26 mouse cellular contexts compared by ENCODE assay signal in genomic region chr13:39256708-39257107, GRCm38 (mm10).
DNase-seq lines count a peak whose midpoint lies in the region; ATAC-seq lines count a peak whose summit lies in the region.
"Had no signal": no experiment of that assay in that cellular context is flagged by ENCODE, and none has a peak within 500 bp of the region (broad histone marks: within the 10 kb centered on the region; RNA-seq: fewer than 3 reads in every experiment).

No protein-coding gene starts in this region.

- peaks cover 4% of the 10 kb centered on the region; the same call in 1 of the 2 replicates for H3K4me1 ChIP-seq in heart, embryonic 12.5 days (replicated peaks)
- H3K4me1 ChIP-seq: embryonic facial prominence, embryonic 15.5 days; intestine, embryonic 15.5 days; liver, embryonic 13.5 days; midbrain, embryonic 12.5 days; neural tube, embryonic 13.5 days had no signal

- H3K4me2 ChIP-seq in heart, embryonic 12.5 days: no peak overlapping the region
- H3K4me2 ChIP-seq: embryonic facial prominence, embryonic 15.5 days; intestine, embryonic 15.5 days; liver, embryonic 13.5 days; midbrain, embryonic 12.5 days; neural tube, embryonic 13.5 days had no signal

- H3K36me3 ChIP-seq in heart, embryonic 12.5 days: no peaks in the 10 kb centered on the region
- H3K36me3 ChIP-seq: embryonic facial prominence, embryonic 15.5 days; intestine, embryonic 15.5 days; liver, embryonic 13.5 days; midbrain, embryonic 12.5 days; neural tube, embryonic 13.5 days had no signal

- H3K27ac ChIP-seq in heart, embryonic 12.5 days (ENCODE audit: poor library complexity, severe bottlenecking): no peak overlapping the region
- H3K27ac ChIP-seq: embryonic facial prominence, embryonic 15.5 days; intestine, embryonic 15.5 days; liver, embryonic 13.5 days; midbrain, embryonic 12.5 days; neural tube, embryonic 13.5 days had no signal

- H3K9me3 ChIP-seq in heart, embryonic 12.5 days (replicated peaks): no peaks in the 10 kb centered on the region
- H3K9me3 ChIP-seq: embryonic facial prominence, embryonic 15.5 days; intestine, embryonic 15.5 days; liver, embryonic 13.5 days; midbrain, embryonic 12.5 days; neural tube, embryonic 13.5 days had no signal

- 28% methylated on average over 3 of the region's 3 CpGs for WGBS in heart, embryonic 12.5 days

- peak; percentile 7 for DNase-seq in embryo, embryonic 11 days
- DNase-seq in embryo, embryonic 9.5 days (ENCODE audit: extremely low spot score): no peak
- no peak for DNase-seq in heart, postnatal 4 days
- DNase-seq in Muller cell, postnatal 12 days (ENCODE audit: inconsistent ontology term): peak; percentile 86
- peak; percentile 8 for DNase-seq in embryo, embryonic 11.5 days (ENCODE audit: low read depth, low spot score)
- no peak for DNase-seq in c-Kit-positive CD71-positive TER-119-positive erythroid progenitor cells, embryonic 14.5 days (ENCODE audit: low spot score)
- DNase-seq: adrenal gland, postnatal 10 days; cerebellum, adult 18-20 months; cerebellum, postnatal 10 days; gastrocnemius, postnatal 14 days; heart, postnatal 14 days; kidney, adult 2 months; layer of hippocampus, postnatal 36 days; left cerebral cortex, postnatal 4 days; liver, embryonic 13.5 days; lung, adult 2 months; right cerebral cortex, postnatal 4 days; thymus, adult 2 months; thymus, postnatal 36 days had no signal

- peak; percentile 48; the same call in 1 of the 2 replicates for ATAC-seq in heart, embryonic 12.5 days (ENCODE audit: insufficient number of reproducible peaks, low FRiP score)
- ATAC-seq: forebrain, embryonic 14.5 days; hindbrain, embryonic 16.5 days; intestine, embryonic 15.5 days had no signal

- no peak overlapping the region for H3K9ac ChIP-seq in heart, embryonic 12.5 days
- H3K9ac ChIP-seq: embryonic facial prominence, embryonic 15.5 days; intestine, embryonic 15.5 days; liver, embryonic 13.5 days; midbrain, embryonic 12.5 days; neural tube, embryonic 13.5 days had no signal

- H3K27me3 ChIP-seq in heart, embryonic 12.5 days (replicated peaks): no peaks in the 10 kb centered on the region
- H3K27me3 ChIP-seq: embryonic facial prominence, embryonic 15.5 days; intestine, embryonic 15.5 days; liver, embryonic 13.5 days; midbrain, embryonic 12.5 days; neural tube, embryonic 13.5 days had no signal

- no peak overlapping the region for H3K4me3 ChIP-seq in heart, embryonic 12.5 days
- H3K4me3 ChIP-seq: embryonic facial prominence, embryonic 15.5 days; intestine, embryonic 15.5 days; liver, embryonic 13.5 days; midbrain, embryonic 12.5 days; neural tube, embryonic 13.5 days had no signal

Comparison
In these comparisons a context has a peak if more than half of its experiments do, and no peak if none do; other contexts are left out.
1. DNase-seq: peak in embryo, embryonic 11 days (single experiment), Muller cell, postnatal 12 days (single experiment) and embryo, embryonic 11.5 days (single experiment); none in embryo, embryonic 9.5 days (single experiment), heart, postnatal 4 days (single experiment) and c-Kit-positive CD71-positive TER-119-positive erythroid progenitor cells, embryonic 14.5 days (single experiment).